Mouse (Mus musculus): ENCODE results near the gene Tmsb4x. TPM values are rescaled to one million over a fixed set of nuclear protein-coding genes. Genes with fewer than 3 reads are reported as not detected.

The Tmsb4x gene
- polyA plus RNA-seq, 2 experiments, result 1,445 to 2,721 TPM

DNA sequence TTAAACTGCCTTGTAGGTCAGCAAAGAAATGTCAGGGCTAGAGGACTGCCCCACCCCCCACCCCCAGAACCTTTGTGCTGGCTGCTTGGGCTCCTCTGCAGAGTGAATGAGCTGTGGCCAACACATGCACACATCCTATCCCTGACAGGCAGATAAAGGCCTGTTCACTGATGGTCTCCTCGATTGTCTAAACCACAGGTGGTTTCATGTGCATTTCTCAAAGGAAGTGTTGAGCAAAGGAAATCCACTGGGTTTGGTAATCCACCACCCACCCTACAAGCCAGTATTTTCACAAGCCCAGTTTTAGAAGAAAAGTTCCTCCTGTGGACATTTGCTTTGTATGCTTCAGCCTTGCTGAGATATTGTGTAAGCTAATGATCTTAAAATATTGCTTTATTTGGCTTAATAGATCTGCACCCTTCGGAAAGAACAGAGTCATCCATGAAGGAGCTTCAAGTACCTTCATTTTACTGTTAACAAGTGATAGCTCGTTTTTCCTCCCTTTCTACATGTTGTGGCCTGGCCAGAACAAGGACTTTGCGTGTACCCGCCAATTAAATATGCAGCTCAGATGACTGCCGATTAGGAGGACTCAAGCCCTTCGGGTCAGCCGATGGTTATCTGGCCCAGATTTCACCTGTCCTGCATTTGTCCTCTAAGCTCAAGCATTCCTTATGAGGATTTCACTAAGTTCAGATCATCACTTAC, 3.1 kb downstream of the Tmsb4x start:
- no peak for ATAC-seq (ENCODE audit: low FRiP score, low read depth)
- H3K27ac ChIP-seq (replicated peaks; ENCODE audit: low read depth, low read length), result no peak overlapping the region
- H3K4me2 ChIP-seq (replicated peaks; ENCODE audit: low read depth, low read length, severe bottlenecking), result no peak overlapping the region
- WGBS, result 66% methylated on average over 8 of the region's 8 CpGs
- no peaks in the 10 kb centered on the region for H3K4me1 ChIP-seq (ENCODE audit: control insufficient read depth, insufficient read depth, low read length)
- H3K36me3 ChIP-seq (ENCODE audit: control insufficient read depth, insufficient read depth, low read length), result peaks cover 7% of the 10 kb centered on the region; the same call in 1 of the 2 replicates
- peaks cover 15% of the 10 kb centered on the region; the same call in 1 of the 2 replicates for H3K27me3 ChIP-seq (ENCODE audit: control insufficient read depth, insufficient read depth, low read length)
- DNase-seq (ENCODE audit: low spot score), result no peak
- H3K9me3 ChIP-seq (ENCODE audit: control insufficient read depth, low read length), result no peaks in the 10 kb centered on the region
- H3K4me3 ChIP-seq (replicated peaks; ENCODE audit: low read length), result no peak overlapping the region
- no peak overlapping the region for H3K9ac ChIP-seq (ENCODE audit: low read depth, low read length, severe bottlenecking)
- TF ChIP-seq POLR2A (IDR thresholded peaks at IDR 0.05; ENCODE audit: borderline replicate concordance, extremely low read depth, insufficient read depth, insufficient read length), result no peak

- H3K9me3 ChIP-seq (ENCODE audit: control insufficient read depth, low read length), result no peaks in the 10 kb centered on the region
- no peak for ATAC-seq (ENCODE audit: low FRiP score, low read depth)
- WGBS, result 80% methylated on average over 2 of the region's 2 CpGs
Measured at GRCm38 (mm10) chrX:167201365-167201764, 7.8 kb downstream of the Tmsb4x start.

DNA sequence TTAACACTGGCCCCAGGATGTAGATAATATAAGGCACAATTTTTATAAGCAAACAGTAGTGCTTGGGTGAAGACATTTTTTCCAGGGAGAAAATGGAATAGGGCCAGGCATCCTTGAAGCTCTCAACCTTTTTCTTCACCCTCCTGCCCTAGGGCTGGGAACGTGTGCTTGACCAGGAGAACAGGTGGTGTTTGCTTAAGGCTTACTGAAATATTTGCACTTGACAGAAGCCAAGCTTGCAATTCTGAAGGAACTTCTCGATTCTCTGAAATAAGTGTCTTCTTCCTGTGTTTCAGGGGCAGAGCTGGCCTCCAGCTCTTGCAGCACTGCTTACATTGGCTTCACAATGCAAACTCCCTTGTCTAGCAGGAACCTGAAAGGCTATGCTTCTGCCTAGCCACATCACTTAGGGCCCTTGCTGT, 13.9 kb downstream of the Tmsb4x start:
- no peak overlapping the region for H3K4me3 ChIP-seq (replicated peaks; ENCODE audit: low read length)
- H3K9ac ChIP-seq (ENCODE audit: low read depth, low read length, severe bottlenecking), result no peak overlapping the region
- no peaks in the 10 kb centered on the region for H3K27me3 ChIP-seq (ENCODE audit: control insufficient read depth, insufficient read depth, low read length)
- no peaks in the 10 kb centered on the region for H3K9me3 ChIP-seq (ENCODE audit: control insufficient read depth, low read length)
- TF ChIP-seq POLR2A (IDR thresholded peaks at IDR 0.05; ENCODE audit: borderline replicate concordance, extremely low read depth, insufficient read depth, insufficient read length), result no peak
- no peak overlapping the region for H3K27ac ChIP-seq (replicated peaks; ENCODE audit: low read depth, low read length)
- WGBS, result 63% methylated on average over 2 of the region's 2 CpGs
- H3K4me2 ChIP-seq (replicated peaks; ENCODE audit: low read depth, low read length, severe bottlenecking), result no peak overlapping the region
- H3K36me3 ChIP-seq (ENCODE audit: control insufficient read depth, insufficient read depth, low read length), result no peaks in the 10 kb centered on the region
- no peaks in the 10 kb centered on the region for H3K4me1 ChIP-seq (ENCODE audit: control insufficient read depth, insufficient read depth, low read length)
- DNase-seq (ENCODE audit: low spot score), result no peak
- ATAC-seq (ENCODE audit: low FRiP score, low read depth), result no peak

More at GRCm38 (mm10) chrX:167201365-167201764, 7.8 kb downstream of the Tmsb4x start:
- Histone ChIP-seq H3K4me2 (replicated peaks; ENCODE audit: low read depth, low read length, severe bottlenecking) (no peak overlapping the region), H3K36me3 (ENCODE audit: control insufficient read depth, insufficient read depth, low read length) (no peaks in the 10 kb centered on the region), H3K27ac (replicated peaks; ENCODE audit: low read depth, low read length) (no peak overlapping the region), H3K4me1 (ENCODE audit: control insufficient read depth, insufficient read depth, low read length) (no peaks in the 10 kb centered on the region), H3K9ac (ENCODE audit: low read depth, low read length, severe bottlenecking) (no peak overlapping the region), H3K4me3 (replicated peaks; ENCODE audit: low read length) (no peak overlapping the region), H3K27me3 (ENCODE audit: control insufficient read depth, insufficient read depth, low read length) (no peaks in the 10 kb centered on the region)
- no peak for TF ChIP-seq POLR2A (IDR thresholded peaks at IDR 0.05; ENCODE audit: borderline replicate concordance, extremely low read depth, insufficient read depth, insufficient read length)
- DNase-seq (ENCODE audit: low spot score), result no peak

- no peak for ATAC-seq (ENCODE audit: low FRiP score, low read depth)
- no peak overlapping the region for H3K9ac ChIP-seq (ENCODE audit: low read depth, low read length, severe bottlenecking)
- WGBS, result 50% methylated on average over 2 of the region's 2 CpGs
Measured at GRCm38 (mm10) chrX:167186306-167186705, 22.8 kb downstream of the Tmsb4x start.

DNA sequence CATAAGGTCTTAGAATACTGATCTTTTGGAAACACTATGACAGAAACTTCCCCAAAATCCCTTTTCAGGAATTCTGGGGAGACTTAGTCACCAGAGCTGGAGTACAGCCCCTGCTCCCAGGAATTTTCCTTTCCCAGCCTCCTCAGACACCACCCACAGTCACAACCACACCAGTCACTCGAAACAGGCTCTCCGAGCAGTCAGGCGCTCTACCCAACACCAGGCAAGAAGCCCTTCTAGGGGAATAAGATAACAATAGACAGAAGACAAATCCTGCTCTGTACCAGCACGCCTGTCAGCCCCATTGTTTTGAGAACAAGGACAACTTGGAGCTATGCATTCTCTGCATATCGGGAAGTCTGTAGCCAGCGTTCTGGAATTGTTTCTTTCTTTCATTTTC, 25.6 kb downstream of the Tmsb4x start:
- TF ChIP-seq POLR2A (IDR thresholded peaks at IDR 0.05; ENCODE audit: borderline replicate concordance, extremely low read depth, insufficient read depth, insufficient read length), result no peak
- Histone ChIP-seq H3K4me2 (replicated peaks; ENCODE audit: low read depth, low read length, severe bottlenecking) (no peak overlapping the region), H3K4me1 (ENCODE audit: control insufficient read depth, insufficient read depth, low read length) (no peaks in the 10 kb centered on the region), H3K4me3 (replicated peaks; ENCODE audit: low read length) (no peak overlapping the region), H3K27me3 (ENCODE audit: control insufficient read depth, insufficient read depth, low read length) (0 out of 2 replicates have a peak, but pooled peaks cover 3% of the 10 kb centered on the region), H3K9me3 (ENCODE audit: control insufficient read depth, low read length) (no peaks in the 10 kb centered on the region), H3K27ac (replicated peaks; ENCODE audit: low read depth, low read length) (no peak overlapping the region), H3K36me3 (ENCODE audit: control insufficient read depth, insufficient read depth, low read length) (no peaks in the 10 kb centered on the region), H3K9ac (ENCODE audit: low read depth, low read length, severe bottlenecking) (no peak overlapping the region)
- ATAC-seq (ENCODE audit: low FRiP score, low read depth) (no peak), DNase-seq (ENCODE audit: low spot score) (no peak)
- 87% methylated on average over 6 of the region's 6 CpGs for WGBS

More at GRCm38 (mm10) chrX:167186306-167186705, 22.8 kb downstream of the Tmsb4x start:
- TF ChIP-seq POLR2A (IDR thresholded peaks at IDR 0.05; ENCODE audit: borderline replicate concordance, extremely low read depth, insufficient read depth, insufficient read length), result no peak
- no peaks in the 10 kb centered on the region for H3K36me3 ChIP-seq (ENCODE audit: control insufficient read depth, insufficient read depth, low read length)
- no peaks in the 10 kb centered on the region for H3K9me3 ChIP-seq (ENCODE audit: control insufficient read depth, low read length)
- H3K4me1 ChIP-seq (ENCODE audit: control insufficient read depth, insufficient read depth, low read length), result no peaks in the 10 kb centered on the region
- H3K27me3 ChIP-seq (ENCODE audit: control insufficient read depth, insufficient read depth, low read length), result no peaks in the 10 kb centered on the region
- H3K4me3 ChIP-seq (replicated peaks; ENCODE audit: low read length), result no peak overlapping the region
- H3K27ac ChIP-seq (replicated peaks; ENCODE audit: low read depth, low read length), result no peak overlapping the region
- H3K4me2 ChIP-seq (replicated peaks; ENCODE audit: low read depth, low read length, severe bottlenecking), result no peak overlapping the region
- DNase-seq (ENCODE audit: low spot score), result no peak
